Mouse (Mus musculus) naive thymus-derived CD4-positive, alpha-beta T cell, adult 2 months (primary cell): Measurements from ENCODE around the gene Xylt1.
A peak's percentile ranks its signal among the peaks of the same experiment; 100 is the strongest.

ENCODE experiments used
- DNase-seq: peaks from one replicate; pipeline ENCODE4 v3.0.0-alpha.2; 2011; ENCODE audit warnings: low read depth

Gene Xylt1

GRCm38 (mm10) chr7:117516896-117517295 lies 136.1 kb downstream of the Xylt1 start:
- DNase-seq: no peak

- DNase-seq: peak; percentile 48
These were observed 140.6 kb downstream of the Xylt1 start for GRCm38 (mm10) chr7:117521369-117521768.

- DNase-seq: no peak
These were observed 141.4 kb downstream of the Xylt1 start for GRCm38 (mm10) chr7:117522092-117522635.

- no peak for DNase-seq
These were observed 143.8 kb downstream of the Xylt1 start for GRCm38 (mm10) chr7:117524430-117525214.

GRCm38 (mm10) chr7:117525678-117526077 lies 144.9 kb downstream of the Xylt1 start:
- DNase-seq: no peak

GRCm38 (mm10) chr7:117526570-117526969 lies 145.8 kb downstream of the Xylt1 start:
- no peak for DNase-seq

- DNase-seq: no peak
These were observed 149.2 kb downstream of the Xylt1 start for GRCm38 (mm10) chr7:117529787-117530655.

GRCm38 (mm10) chr7:117532651-117533050 lies 151.9 kb downstream of the Xylt1 start:
- no peak for DNase-seq

- DNase-seq: no peak
These were observed 152.4 kb downstream of the Xylt1 start for GRCm38 (mm10) chr7:117533164-117533563.

- DNase-seq: no peak
These were observed 159.2 kb downstream of the Xylt1 start for GRCm38 (mm10) chr7:117539931-117540330.

- DNase-seq: no peak
These were observed 159.6 kb downstream of the Xylt1 start for GRCm38 (mm10) chr7:117540413-117540812.

- no peak for DNase-seq
These were observed 160.3 kb downstream of the Xylt1 start for GRCm38 (mm10) chr7:117541056-117541455.

GRCm38 (mm10) chr7:117541681-117542080 lies 160.9 kb downstream of the Xylt1 start:
- no peak for DNase-seq

GRCm38 (mm10) chr7:117543041-117543440 lies 162.3 kb downstream of the Xylt1 start:
- DNase-seq: no peak

GRCm38 (mm10) chr7:117544126-117544525 lies 163.3 kb downstream of the Xylt1 start:
- DNase-seq: no peak

GRCm38 (mm10) chr7:117548301-117548700 lies 167.5 kb downstream of the Xylt1 start:
- no peak for DNase-seq

GRCm38 (mm10) chr7:117550916-117551549 lies 170.3 kb downstream of the Xylt1 start:
- DNase-seq: no peak

- DNase-seq: no peak
These were observed 172.4 kb downstream of the Xylt1 start for GRCm38 (mm10) chr7:117553228-117553627.

- no peak for DNase-seq
These were observed 175.0 kb downstream of the Xylt1 start for GRCm38 (mm10) chr7:117555735-117556134.

- no peak for DNase-seq
These were observed 177.4 kb downstream of the Xylt1 start for GRCm38 (mm10) chr7:117558166-117558565.

- peak; percentile 8 for DNase-seq
These were observed 178.3 kb downstream of the Xylt1 start for GRCm38 (mm10) chr7:117559051-117559450.

- DNase-seq: no peak
These were observed 183.2 kb downstream of the Xylt1 start for GRCm38 (mm10) chr7:117563939-117564499.
